Mouse (Mus musculus): ENCODE measurements at regions not wholly inside any gene's neighbourhood (a gene's known extent, or its start where the extent isn't known, plus 50 kb on each side); places are given as distances from the start of the nearest gene placed in this dataset.

DNA sequence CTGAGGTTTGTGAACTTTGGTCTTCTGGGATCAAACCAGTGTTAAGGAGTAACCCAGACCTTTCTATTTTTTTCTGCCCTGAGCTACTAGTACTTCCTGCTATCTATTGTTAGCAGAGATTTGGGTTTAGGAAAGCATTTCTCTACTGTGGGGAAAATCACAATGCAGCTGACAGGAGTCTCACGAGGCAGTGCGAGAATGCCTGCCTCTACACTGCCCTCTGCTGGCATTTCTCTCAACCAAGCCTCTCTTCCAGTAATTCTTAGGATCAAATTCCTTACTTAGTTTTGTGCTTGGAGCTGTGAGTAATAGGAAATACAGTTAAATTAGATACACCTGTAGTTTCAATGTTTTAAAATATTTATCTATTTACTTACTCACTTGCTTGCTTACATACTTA is 432.4 kb downstream of the Plcl1 start:
- H3K36me3 ChIP-seq (ENCODE audit: control insufficient read depth, insufficient read depth, low read length) = no peaks in the 10 kb centered on the region
- 5% methylated on average over 2 of the region's 2 CpGs for WGBS
- H3K4me1 ChIP-seq (ENCODE audit: control insufficient read depth, insufficient read depth, low read length) = no peaks in the 10 kb centered on the region
- H3K4me3 ChIP-seq (ENCODE audit: low read depth, low read length) = no peak overlapping the region
- no peak overlapping the region for H3K9ac ChIP-seq (ENCODE audit: low read depth, low read length)
- no peak overlapping the region for H3K27ac ChIP-seq (replicated peaks; ENCODE audit: low read depth, low read length)
- no peaks in the 10 kb centered on the region for H3K27me3 ChIP-seq (replicated peaks; ENCODE audit: control insufficient read depth, insufficient read depth, low read length)
- no peak overlapping the region for H3K4me2 ChIP-seq (ENCODE audit: low read depth, low read length)
- DNase-seq (ENCODE audit: low spot score) = peak; percentile 81
- ATAC-seq (ENCODE audit: low read depth) = no peak
- no peaks in the 10 kb centered on the region for H3K9me3 ChIP-seq (ENCODE audit: control insufficient read depth, low read length)

DNA sequence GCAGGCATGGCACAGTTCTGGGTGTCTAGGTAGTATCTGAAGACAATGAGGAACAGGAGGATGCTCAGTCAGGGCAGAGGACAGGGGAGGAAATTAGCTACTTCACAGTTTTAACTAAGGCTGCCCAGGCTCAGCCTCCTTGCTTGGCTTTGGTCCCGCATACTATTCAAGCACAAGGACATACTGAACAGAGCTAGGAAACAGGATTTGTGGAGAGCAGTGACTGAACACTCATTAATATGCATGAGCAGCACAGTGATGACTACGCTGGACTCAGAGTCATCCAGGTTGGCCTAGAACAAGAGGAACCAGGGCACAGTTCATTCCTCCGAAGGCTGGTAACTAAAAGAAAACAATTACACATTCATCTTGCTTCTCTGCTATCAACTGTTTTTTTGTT is 443.1 kb downstream of the Plcl1 start:
- ATAC-seq (ENCODE audit: low read depth) (no peak), DNase-seq (ENCODE audit: low spot score) (no peak)
- H3K36me3 ChIP-seq (ENCODE audit: control insufficient read depth, insufficient read depth, low read length) = no peaks in the 10 kb centered on the region

DNA sequence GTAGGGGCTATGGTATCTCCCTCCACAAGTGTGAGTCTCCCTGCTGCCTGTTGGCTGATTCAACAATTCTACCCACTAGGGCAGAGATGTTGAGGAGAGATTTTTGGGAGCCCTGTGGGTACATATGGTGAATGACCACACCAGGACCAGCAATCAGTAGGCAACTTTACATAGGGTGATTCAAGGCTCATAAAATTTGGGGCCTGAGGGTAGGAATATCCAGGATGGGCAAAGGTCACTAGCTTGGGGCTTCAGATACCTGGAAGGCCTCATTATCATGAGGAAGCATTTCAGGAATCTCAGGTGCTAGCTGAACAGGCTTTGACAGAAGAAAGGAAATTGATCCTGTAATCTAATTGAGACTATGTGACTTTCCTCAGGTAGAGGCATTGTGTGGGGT is 446.6 kb downstream of the Plcl1 start:
- DNase-seq (ENCODE audit: low spot score) (no peak), ATAC-seq (ENCODE audit: low read depth) (no peak)
- Histone ChIP-seq H3K4me1 (ENCODE audit: control insufficient read depth, insufficient read depth, low read length) (peaks cover 11% of the 10 kb centered on the region; the same call in 1 of the 2 replicates), H3K27me3 (replicated peaks; ENCODE audit: control insufficient read depth, insufficient read depth, low read length) (no peaks in the 10 kb centered on the region), H3K36me3 (ENCODE audit: control insufficient read depth, insufficient read depth, low read length) (no peaks in the 10 kb centered on the region), H3K9ac (ENCODE audit: low read depth, low read length) (no peak overlapping the region), H3K4me3 (ENCODE audit: low read depth, low read length) (no peak overlapping the region), H3K27ac (replicated peaks; ENCODE audit: low read depth, low read length) (no peak overlapping the region), H3K4me2 (ENCODE audit: low read depth, low read length) (no peak overlapping the region), H3K9me3 (ENCODE audit: control insufficient read depth, low read length) (no peaks in the 10 kb centered on the region)

More for the DNA sequence above, 443.1 kb downstream of the Plcl1 start:
- no peaks in the 10 kb centered on the region for H3K27me3 ChIP-seq (replicated peaks; ENCODE audit: control insufficient read depth, insufficient read depth, low read length)
- no peak overlapping the region for H3K27ac ChIP-seq (replicated peaks; ENCODE audit: low read depth, low read length)
- H3K4me1 ChIP-seq (ENCODE audit: control insufficient read depth, insufficient read depth, low read length) = no peaks in the 10 kb centered on the region
- no peak overlapping the region for H3K4me3 ChIP-seq (ENCODE audit: low read depth, low read length)
- H3K9me3 ChIP-seq (ENCODE audit: control insufficient read depth, low read length) = no peaks in the 10 kb centered on the region
- 73% methylated on average over 3 of the region's 3 CpGs for whole genome bisulfite sequencing
- H3K4me2 ChIP-seq (ENCODE audit: low read depth, low read length) = no peak overlapping the region
- no peak overlapping the region for H3K9ac ChIP-seq (ENCODE audit: low read depth, low read length)

DNA sequence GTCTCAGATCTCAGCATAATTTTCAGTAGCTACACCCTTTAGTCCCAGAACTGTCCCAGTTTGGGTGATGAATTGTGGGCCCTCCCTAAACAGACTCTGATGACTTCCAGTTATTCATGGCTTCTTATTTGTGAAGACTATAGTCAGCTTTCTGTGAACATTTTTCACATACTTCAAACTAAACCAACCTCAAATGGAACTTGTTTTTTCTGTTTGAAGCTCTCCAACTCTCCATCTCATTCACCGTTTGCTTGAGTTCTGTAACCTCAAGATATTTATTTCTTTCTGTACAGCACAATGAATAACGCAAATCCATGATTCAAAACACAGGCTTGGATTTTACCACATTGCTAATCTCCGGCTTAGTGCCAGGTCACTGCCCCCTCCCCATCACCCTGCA is 453.4 kb downstream of the Plcl1 start:
- ATAC-seq (ENCODE audit: low read depth) = no peak
- H3K4me2 ChIP-seq (ENCODE audit: low read depth, low read length) = no peak overlapping the region
- H3K27me3 ChIP-seq (replicated peaks; ENCODE audit: control insufficient read depth, insufficient read depth, low read length) = no peaks in the 10 kb centered on the region
- no peak for DNase-seq (ENCODE audit: low spot score)
- H3K9me3 ChIP-seq (ENCODE audit: control insufficient read depth, low read length) = no peaks in the 10 kb centered on the region
- no peak overlapping the region for H3K27ac ChIP-seq (replicated peaks; ENCODE audit: low read depth, low read length)
- H3K4me1 ChIP-seq (ENCODE audit: control insufficient read depth, insufficient read depth, low read length) = peaks cover 15% of the 10 kb centered on the region; the same call in 1 of the 2 replicates
- no peaks in the 10 kb centered on the region for H3K36me3 ChIP-seq (ENCODE audit: control insufficient read depth, insufficient read depth, low read length)
- 62% methylated on average over 3 of the region's 3 CpGs for WGBS
- no peak overlapping the region for H3K4me3 ChIP-seq (ENCODE audit: low read depth, low read length)
- H3K9ac ChIP-seq (ENCODE audit: low read depth, low read length) = no peak overlapping the region

DNA sequence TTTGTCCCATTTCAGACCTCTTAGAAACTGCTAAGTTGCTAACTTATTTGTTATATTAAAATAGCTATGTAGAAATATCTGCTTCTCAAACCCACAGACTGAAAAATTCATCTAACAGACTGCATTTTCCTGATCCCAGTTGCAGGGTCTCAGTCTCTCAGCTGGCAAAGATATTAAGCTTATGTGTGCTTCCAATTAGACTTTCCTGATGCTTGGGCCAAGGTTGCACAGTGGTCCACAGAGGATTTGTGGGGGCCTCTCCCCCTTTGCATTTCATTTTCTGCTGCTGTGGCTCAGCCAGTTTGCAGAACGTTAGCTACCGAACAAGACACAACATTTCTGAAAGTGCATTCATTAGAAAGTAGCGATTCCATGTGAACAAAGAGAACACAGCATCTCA is 457.4 kb downstream of the Plcl1 start:
- ATAC-seq (ENCODE audit: low read depth) = no peak
- H3K27ac ChIP-seq (replicated peaks; ENCODE audit: low read depth, low read length) = peak overlapping the region; percentile 56

DNA sequence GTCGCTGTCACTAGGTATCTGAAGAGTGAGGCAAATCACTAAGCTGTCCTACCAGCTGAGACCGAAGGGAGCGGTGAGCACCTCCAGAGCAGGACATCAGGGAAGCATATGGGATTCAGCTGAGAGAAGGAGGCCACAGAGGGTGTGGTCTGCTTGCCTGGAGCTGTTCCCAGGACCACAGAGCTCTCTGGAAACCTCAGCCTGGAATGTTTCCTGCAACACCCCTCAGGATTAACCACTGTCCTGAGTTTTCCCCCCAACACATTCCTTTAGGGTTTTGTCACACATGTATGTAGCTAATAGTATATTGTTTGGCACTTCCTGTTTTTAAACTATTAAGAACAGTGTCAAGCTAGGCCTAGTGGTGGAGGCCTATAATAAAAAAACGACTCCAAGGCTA is 459.6 kb downstream of the Plcl1 start:
- peak; percentile 80 for ATAC-seq (ENCODE audit: low read depth)
- no peak overlapping the region for H3K27ac ChIP-seq (replicated peaks; ENCODE audit: low read depth, low read length)
- H3K36me3 ChIP-seq (ENCODE audit: control insufficient read depth, insufficient read depth, low read length) = no peaks in the 10 kb centered on the region
- peak; percentile 81 for DNase-seq (ENCODE audit: low spot score)
- no peaks in the 10 kb centered on the region; the same call in 1 of the 2 replicates for H3K27me3 ChIP-seq (replicated peaks; ENCODE audit: control insufficient read depth, insufficient read depth, low read length)
- H3K4me3 ChIP-seq (ENCODE audit: low read depth, low read length) = no peak overlapping the region
- H3K4me2 ChIP-seq (ENCODE audit: low read depth, low read length) = no peak overlapping the region
- 50% methylated on average over 4 of the region's 4 CpGs for WGBS
- H3K9ac ChIP-seq (ENCODE audit: low read depth, low read length) = no peak overlapping the region
- no peaks in the 10 kb centered on the region for H3K9me3 ChIP-seq (ENCODE audit: control insufficient read depth, low read length)
- peaks cover 6% of the 10 kb centered on the region; the same call in 1 of the 2 replicates for H3K4me1 ChIP-seq (ENCODE audit: control insufficient read depth, insufficient read depth, low read length)

More for the DNA sequence above, 457.4 kb downstream of the Plcl1 start:
- 30% methylated on average over 3 of the region's 3 CpGs for WGBS
- Histone ChIP-seq H3K9me3 (ENCODE audit: control insufficient read depth, low read length) (no peaks in the 10 kb centered on the region), H3K4me1 (ENCODE audit: control insufficient read depth, insufficient read depth, low read length) (peaks cover 6% of the 10 kb centered on the region; the same call in 1 of the 2 replicates), H3K4me3 (ENCODE audit: low read depth, low read length) (no peak overlapping the region), H3K36me3 (ENCODE audit: control insufficient read depth, insufficient read depth, low read length) (no peaks in the 10 kb centered on the region), H3K27me3 (replicated peaks; ENCODE audit: control insufficient read depth, insufficient read depth, low read length) (no peaks in the 10 kb centered on the region), H3K9ac (ENCODE audit: low read depth, low read length) (no peak overlapping the region), H3K4me2 (ENCODE audit: low read depth, low read length) (0 out of 2 replicates have a peak overlapping the region, but pooled peaks have one; percentile 4)
- peak; percentile 70 for DNase-seq (ENCODE audit: low spot score)

DNA sequence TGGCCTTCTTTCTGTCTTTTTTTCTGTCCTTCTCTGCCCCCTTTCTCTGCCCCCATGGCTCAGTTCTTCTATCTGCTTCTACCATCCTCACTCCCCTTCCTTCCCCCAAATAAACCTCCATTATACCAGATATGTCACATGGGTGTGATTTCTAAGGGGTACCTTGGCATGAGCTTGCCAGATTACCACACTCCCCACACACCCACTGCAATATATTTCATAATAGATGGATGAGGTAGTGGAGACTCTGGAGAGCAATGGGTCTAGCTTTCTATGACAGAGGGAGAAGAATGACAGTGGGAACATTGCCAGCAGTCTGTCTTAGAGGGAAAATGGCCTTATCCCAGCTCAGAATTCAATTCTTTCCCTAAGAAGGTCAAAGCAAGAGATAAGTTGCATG is 461.0 kb downstream of the Plcl1 start:
- H3K27ac ChIP-seq (replicated peaks; ENCODE audit: low read depth, low read length) = no peak overlapping the region
- DNase-seq (ENCODE audit: low spot score) (no peak), ATAC-seq (ENCODE audit: low read depth) (no peak)
- no peak overlapping the region for H3K4me3 ChIP-seq (ENCODE audit: low read depth, low read length)
- no peak overlapping the region for H3K4me2 ChIP-seq (ENCODE audit: low read depth, low read length)
- no peaks in the 10 kb centered on the region for H3K9me3 ChIP-seq (ENCODE audit: control insufficient read depth, low read length)
- no peak overlapping the region for H3K9ac ChIP-seq (ENCODE audit: low read depth, low read length)
- H3K36me3 ChIP-seq (ENCODE audit: control insufficient read depth, insufficient read depth, low read length) = no peaks in the 10 kb centered on the region
- H3K27me3 ChIP-seq (replicated peaks; ENCODE audit: control insufficient read depth, insufficient read depth, low read length) = no peaks in the 10 kb centered on the region; the same call in 1 of the 2 replicates
- peaks cover 6% of the 10 kb centered on the region; the same call in 1 of the 2 replicates for H3K4me1 ChIP-seq (ENCODE audit: control insufficient read depth, insufficient read depth, low read length)

DNA sequence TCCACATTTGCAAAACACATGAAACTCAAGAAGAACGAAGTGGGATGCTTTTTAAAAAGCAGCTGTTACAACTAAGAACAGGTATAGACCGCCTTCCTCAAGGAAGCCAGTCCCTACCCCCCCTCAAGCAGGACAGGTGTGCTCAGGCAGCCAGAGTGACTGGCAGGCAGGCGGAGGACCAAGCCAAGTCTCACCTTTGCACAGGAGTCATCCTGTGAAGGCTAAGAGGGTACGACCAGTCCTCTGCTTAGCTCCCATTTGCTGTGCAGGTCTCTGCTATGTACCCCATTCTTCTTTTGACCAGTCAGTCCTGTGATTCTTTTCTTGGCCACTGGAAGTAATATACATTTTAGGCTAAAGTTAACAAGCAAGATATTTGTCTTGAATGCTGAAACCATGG is 467.9 kb downstream of the Plcl1 start:
- H3K36me3 ChIP-seq (ENCODE audit: control insufficient read depth, insufficient read depth, low read length) = no peaks in the 10 kb centered on the region
- H3K9me3 ChIP-seq (ENCODE audit: control insufficient read depth, low read length) = no peaks in the 10 kb centered on the region
- no peak overlapping the region for H3K4me2 ChIP-seq (ENCODE audit: low read depth, low read length)
- no peaks in the 10 kb centered on the region; the same call in 1 of the 2 replicates for H3K27me3 ChIP-seq (replicated peaks; ENCODE audit: control insufficient read depth, insufficient read depth, low read length)
- ATAC-seq (ENCODE audit: low read depth) = no peak
- no peak overlapping the region for H3K4me3 ChIP-seq (ENCODE audit: low read depth, low read length)
- WGBS = 87% methylated on average over 4 of the region's 4 CpGs
- DNase-seq (ENCODE audit: low spot score) = no peak
- no peak overlapping the region for H3K27ac ChIP-seq (replicated peaks; ENCODE audit: low read depth, low read length)
- no peak overlapping the region for H3K9ac ChIP-seq (ENCODE audit: low read depth, low read length)
- H3K4me1 ChIP-seq (ENCODE audit: control insufficient read depth, insufficient read depth, low read length) = no peaks in the 10 kb centered on the region

DNA sequence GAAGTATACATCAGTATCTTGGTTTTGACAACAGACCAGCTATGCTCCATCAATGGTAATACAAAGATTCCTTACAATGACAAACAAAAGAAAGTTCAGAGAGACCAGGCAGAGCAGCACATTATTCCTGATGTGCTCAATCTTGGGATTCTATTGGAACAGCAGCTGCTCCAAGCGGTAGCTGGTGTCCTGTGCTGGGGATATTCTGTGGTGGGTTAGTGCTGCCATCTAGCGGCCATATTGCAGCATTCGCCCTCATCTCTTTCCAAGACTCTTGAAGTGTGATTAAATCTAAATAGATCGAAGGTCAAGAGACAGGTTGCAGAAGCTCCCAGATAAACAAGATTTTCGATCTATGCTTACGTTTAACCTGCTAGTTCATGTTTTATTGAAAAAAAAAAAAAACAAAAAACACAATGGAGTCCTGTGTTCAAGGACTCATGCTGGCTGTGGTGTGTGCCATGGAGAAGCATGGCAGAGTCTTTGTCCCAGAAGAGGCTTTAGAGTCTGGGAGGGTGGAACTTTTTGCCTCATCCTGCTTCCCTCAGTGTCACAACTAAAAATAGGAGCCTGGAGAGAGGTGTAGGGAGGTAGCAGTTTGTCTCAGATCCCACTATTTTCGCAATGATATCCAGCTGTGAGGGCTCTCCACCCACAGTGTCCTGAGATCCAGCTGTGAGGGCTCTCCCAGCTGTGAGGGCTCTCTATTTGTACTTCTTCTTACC is 468.6 kb downstream of the Plcl1 start:
- WGBS = 15% methylated on average over 7 of the region's 7 CpGs
- Histone ChIP-seq H3K9ac (ENCODE audit: low read depth, low read length) (no peak overlapping the region), H3K4me3 (ENCODE audit: low read depth, low read length) (no peak overlapping the region), H3K27ac (replicated peaks; ENCODE audit: low read depth, low read length) (no peak overlapping the region), H3K4me2 (ENCODE audit: low read depth, low read length) (no peak overlapping the region), H3K36me3 (ENCODE audit: control insufficient read depth, insufficient read depth, low read length) (no peaks in the 10 kb centered on the region), H3K27me3 (replicated peaks; ENCODE audit: control insufficient read depth, insufficient read depth, low read length) (no peaks in the 10 kb centered on the region), H3K4me1 (ENCODE audit: control insufficient read depth, insufficient read depth, low read length) (no peaks in the 10 kb centered on the region), H3K9me3 (ENCODE audit: control insufficient read depth, low read length) (no peaks in the 10 kb centered on the region)
- peak; percentile 85 for DNase-seq (ENCODE audit: low spot score)
- peak; percentile 78; the same call in 1 of the 2 replicates for ATAC-seq (ENCODE audit: low read depth)
